Mouse (Mus musculus): ENCODE measurements at regions not wholly inside any gene's neighbourhood (a gene's known extent, or its start where the extent isn't known, plus 50 kb on each side); places are given as distances from the start of the nearest gene placed in this dataset.
"Not testable (repeated sequence)": the region's sequence is repeated elsewhere in the genome, so short reads cannot be mapped to it uniquely, and the experiment has no call there.

DNA sequence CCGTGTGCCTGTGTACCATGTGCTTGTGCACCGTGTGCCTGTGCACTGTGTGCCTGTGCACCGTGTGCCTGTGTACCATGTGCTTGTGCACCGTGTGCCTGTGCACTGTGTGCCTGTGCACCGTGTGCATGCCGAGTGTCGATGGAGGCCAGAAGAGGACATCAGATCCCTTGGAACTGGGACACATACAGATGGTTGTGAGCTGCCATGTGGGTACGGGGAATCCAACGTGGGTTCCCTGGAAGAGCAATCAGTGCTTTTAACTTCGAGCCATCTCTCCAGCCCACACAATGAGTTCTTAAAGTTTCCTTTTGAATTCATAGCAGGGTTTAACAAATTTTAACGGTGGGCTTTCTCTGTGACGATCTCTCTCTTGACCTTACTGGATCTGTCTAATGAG, 386.8 kb upstream of the Auts2 start:
- DNase-seq (ENCODE audit: low spot score) = not testable (repeated sequence)

- no peak for DNase-seq (ENCODE audit: low spot score)
Observed at GRCm38 (mm10) chr5:132923365-132923764, 380.2 kb upstream of the Auts2 start.

GRCm38 (mm10) chr5:132909056-132909455, 365.9 kb upstream of the Auts2 start:
- no peak for DNase-seq (ENCODE audit: low spot score)

- no peak for DNase-seq (ENCODE audit: low spot score)
Observed at GRCm38 (mm10) chr5:132908220-132908619, 365.1 kb upstream of the Auts2 start.

- DNase-seq (ENCODE audit: low spot score) = no peak
Observed at GRCm38 (mm10) chr5:132892591-132892990, 349.4 kb upstream of the Auts2 start.

GRCm38 (mm10) chr5:132884130-132884529, 341.0 kb upstream of the Auts2 start:
- no peak for DNase-seq (ENCODE audit: low spot score)

- no peak for DNase-seq (ENCODE audit: low spot score)
Observed at GRCm38 (mm10) chr5:132882291-132882690, 339.1 kb upstream of the Auts2 start.

GRCm38 (mm10) chr5:132881170-132881569, 338.0 kb upstream of the Auts2 start:
- no peak for DNase-seq (ENCODE audit: low spot score)

DNA sequence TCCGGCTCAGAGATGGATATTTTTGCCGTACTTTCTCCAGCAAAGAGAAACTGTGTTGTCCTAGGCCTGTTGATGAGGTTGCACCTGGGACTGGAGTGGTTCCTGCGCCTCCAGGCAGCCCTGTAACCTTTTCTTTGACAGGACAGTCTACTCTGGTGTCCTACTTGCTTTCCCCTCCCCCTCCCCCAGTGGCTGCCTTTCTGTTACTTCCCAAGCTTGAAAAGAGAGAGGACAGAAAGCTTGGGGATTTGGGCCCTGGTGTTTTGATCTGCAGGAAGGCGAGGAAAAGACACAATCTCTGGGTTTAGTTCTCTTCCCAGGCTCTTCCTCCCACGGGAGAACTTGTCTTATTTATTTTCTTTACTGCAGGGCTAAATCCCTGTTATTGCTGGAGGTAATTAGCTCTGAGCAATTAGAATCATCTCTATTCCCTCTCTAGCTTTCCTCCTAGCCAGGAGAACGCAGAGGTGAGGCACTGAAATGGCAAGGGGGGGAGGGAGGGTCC, 333.2 kb upstream of the Auts2 start:
- peak; percentile 6 for DNase-seq (ENCODE audit: low spot score)

DNA sequence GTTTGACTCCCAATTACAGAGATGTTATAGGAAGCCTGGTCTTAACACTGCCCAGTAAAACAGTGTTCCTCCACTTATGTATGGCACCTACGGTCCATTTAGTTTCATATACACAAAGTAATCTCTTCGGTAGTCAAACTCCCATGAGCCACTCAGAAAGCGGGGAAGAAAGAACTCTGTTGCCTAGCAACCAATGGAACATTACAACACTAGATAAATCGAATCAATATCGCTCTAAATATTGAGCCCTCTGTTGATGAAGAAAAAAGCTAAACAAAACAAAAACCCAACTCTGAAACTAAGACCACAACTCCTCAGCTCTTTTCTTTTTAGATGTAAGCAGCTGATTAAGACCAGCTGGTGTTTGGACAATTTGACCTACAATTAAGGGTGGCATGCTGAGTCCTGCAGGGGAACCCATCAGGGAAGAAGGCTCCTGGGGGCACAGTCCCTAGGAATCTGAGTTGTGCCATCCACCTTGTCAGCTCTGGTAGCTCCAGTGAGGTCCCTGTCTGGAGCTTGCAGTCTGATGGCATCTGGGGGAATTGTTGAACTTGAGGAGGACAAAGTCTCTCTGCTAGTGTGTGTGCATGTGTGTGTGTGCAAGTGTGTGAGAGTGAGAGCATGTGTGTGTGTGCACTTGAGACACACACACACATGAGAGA, 315.8 kb upstream of the Auts2 start:
- DNase-seq (ENCODE audit: low spot score) = no peak

- DNase-seq (ENCODE audit: low spot score) = no peak
Observed at GRCm38 (mm10) chr5:132855619-132856510, 312.7 kb upstream of the Auts2 start.

- no peak for DNase-seq (ENCODE audit: low spot score)
Observed at GRCm38 (mm10) chr5:132850770-132851169, 307.6 kb upstream of the Auts2 start.

DNA sequence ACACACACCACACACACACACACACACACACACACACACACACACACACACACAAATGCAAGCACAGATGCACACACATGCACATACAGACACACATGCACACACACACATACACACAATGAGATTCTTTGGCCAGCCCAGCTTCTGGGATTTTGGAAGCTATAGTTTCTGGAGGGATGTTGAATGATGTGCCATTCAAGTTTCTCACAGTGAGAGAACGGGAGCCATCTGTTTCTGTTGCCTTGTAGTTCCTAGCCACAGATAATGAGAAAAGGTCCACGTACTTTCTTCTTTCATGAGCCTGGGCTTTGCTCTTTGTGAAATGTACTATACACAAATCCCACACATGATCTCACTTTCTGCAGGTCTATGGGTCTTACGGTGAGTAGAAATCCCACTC, 304.9 kb upstream of the Auts2 start:
- no peak for DNase-seq (ENCODE audit: low spot score)

DNA sequence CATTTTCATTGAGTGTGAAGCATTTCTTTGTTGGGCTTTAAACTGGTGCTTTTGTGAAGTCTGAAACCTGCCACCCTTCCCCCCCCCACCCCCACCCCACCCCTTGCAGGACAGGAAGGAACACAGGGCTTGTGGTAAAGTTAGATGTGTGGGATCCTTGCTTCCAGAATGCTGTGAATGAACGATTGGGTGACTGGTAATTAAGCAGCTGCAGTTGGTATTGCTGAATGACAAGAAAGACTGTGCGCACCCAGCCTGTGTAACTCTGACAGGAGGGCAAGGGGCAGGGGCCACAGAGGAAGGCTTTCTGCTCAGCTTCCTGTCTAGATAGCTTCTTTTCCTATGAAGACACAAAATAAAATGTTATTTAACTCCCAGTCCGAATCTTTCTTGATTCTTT, 300.1 kb upstream of the Auts2 start:
- no peak for DNase-seq (ENCODE audit: low spot score)

DNA sequence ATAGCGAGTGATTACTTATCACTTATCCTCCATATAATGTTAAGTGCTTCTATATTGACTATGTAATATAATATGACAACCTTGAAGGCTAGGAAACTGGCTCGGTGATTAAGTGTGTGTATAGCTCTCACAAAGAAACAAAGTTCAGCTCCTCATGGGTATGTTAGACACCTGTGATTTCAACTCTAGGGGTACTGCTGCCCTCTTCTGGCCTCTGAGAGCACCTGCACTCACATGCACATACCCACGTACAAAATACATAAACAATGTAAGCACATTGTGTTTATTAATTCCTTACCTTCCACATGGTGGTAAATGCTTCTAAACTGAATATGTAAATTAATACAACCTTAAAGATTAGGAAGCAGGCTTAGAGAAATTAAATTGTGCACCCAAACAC, 298.6 kb upstream of the Auts2 start:
- DNase-seq (ENCODE audit: low spot score) = no peak

DNA sequence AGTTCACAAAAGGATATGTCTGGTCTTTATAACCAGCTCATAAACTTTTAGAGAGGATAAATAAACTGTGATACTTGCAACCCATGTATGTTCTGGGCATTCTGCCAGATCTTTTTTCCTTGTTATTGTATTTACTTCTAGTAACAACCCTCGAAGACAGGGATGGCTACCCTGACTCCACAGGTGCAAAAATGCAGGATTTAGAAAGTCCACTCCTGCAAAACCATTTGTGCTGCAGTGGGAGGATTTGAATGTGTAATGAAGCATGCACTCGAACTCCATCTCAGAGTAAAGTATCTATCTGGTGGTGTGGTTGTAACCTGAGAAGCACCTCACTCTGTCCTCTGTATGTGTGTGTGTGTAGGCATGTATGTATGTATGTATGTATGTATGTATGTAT, 294.3 kb upstream of the Auts2 start:
- no peak for DNase-seq (ENCODE audit: low spot score)

DNA sequence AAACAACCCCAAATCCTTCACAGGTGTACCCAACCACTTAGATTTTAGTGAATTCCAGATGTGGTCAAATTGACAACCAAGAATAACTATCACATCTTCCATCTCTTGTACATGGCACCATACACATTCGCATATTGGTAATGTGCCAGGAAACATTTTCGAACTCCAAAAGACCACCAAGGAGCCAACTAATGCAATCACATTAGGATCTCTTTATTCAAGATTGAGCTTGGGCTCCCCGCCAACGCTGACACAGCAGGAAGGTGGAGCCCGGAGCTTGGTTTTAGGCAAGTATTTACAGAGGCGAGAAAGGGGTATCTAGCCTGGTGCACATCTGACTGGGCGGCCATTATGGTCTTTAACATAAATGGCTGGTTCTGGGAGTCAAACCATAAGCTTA, 285.8 kb upstream of the Auts2 start:
- no peak for DNase-seq (ENCODE audit: low spot score)

DNA sequence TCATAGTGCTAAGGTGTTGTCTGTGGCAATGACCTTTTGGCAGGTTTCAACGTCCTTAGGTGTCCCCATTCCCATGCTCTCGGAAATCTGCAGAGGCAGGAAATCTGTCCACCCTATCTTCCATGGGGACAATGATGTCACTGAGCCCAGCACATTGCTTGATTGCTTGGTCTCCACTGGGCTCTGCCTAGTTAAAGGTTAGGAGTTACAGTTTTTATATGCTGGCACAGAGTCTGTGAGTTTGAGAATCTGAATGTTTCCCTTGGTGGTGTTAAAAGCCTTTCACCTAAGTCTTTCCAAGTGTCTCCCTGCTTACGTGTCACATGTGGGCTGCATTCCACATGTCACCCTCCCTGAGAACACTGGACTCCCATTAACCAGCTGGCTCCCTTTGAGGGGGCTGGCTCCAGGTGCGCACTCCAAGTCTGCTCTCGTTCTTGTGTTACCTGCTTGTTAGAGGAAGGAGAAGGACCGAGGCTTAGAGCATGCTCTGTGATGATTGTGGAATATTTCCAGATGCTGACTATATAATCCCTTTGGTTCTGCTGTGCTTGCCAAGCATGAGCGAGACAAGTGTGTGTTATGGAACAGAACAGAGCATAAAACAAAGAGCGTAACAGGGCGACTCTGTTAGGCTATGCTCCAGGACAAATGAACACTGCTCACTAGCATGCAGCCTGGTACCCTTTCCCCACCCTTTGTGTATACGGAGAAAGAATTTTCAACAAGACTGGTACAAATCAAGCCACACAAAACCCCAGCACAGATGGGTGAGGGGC, 284.6 kb upstream of the Auts2 start:
- DNase-seq (ENCODE audit: low spot score) = no peak

DNA sequence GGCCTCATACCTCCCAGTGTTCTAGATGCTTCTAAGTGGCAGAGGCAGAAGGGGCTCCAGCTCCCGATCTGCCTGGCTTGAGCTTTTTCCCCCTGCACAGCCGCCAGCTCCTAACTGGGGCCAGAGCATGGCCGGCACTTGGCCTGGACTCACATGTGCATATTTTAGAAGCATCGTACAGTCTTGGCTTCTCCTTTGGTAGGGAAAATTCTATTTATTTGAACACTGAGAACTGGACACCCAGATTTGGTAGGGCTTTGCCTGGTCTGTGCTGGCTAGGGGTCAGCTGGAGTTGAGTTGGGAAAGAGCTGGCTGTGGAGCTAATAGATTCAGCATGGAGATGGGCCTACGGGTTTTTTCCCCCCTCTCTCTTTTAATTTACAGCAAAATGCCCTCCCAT, 282.9 kb upstream of the Auts2 start:
- no peak for DNase-seq (ENCODE audit: low spot score)

- no peak for DNase-seq (ENCODE audit: low spot score)
Observed at GRCm38 (mm10) chr5:132817665-132818064, 274.5 kb upstream of the Auts2 start.

DNA sequence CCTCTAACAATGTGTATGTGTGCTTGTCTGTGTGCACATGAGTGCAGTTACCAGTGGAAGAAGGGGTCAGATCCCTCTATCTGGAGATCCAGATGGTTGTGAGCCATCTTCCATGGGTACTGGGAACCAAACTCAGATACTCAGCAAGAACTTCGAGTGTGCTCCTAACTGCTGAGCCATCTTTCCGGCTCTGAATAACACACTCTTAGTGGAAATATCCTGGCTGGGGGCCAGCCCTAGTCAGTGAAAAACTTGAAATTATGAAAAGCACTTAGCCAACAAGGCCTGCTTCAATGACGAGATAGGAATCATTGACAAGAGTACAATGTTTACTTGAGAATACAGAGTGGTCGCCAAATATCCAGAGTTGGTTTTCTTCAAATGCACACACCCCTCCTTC, 266.0 kb upstream of the Auts2 start:
- no peak for DNase-seq (ENCODE audit: low spot score)

DNA sequence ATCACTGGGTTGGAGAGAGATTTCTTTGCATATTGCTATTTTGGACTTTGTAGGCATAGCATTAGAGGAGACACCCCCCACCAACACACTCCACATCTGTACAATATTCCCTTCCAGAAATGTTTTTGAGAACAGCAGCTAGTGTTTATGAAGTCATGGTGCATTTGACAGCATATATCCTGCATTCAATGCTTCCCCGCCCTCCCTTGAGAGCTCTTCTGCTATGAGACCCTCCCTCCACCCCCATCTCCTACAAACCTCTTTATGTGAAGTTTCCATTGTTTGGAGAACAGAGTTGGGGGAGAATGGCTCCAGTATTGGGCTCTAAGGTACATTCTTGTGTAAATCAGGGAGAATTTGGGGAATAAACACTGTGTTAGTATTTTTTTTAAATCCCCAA, 252.9 kb upstream of the Auts2 start:
- no peak for DNase-seq (ENCODE audit: low spot score)

DNA sequence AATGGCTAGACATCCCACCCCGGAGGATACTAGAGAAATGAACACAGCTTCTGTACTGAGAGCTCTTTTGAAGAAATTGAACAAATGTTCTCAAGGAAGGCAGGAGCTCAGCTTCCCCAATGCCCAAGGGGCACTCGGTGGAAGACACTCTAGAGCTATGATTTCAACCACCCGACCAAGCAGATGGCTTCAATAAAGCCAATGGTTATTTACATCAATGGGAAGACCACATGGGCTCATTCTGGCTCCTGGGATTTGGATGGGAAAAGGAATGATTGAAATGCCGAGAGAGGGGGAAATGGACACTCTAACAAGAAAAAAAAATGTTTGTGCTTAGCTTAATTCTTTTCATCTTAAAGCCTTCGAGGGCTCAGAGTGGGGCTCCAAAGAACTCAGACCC, 249.3 kb upstream of the Auts2 start:
- no peak for DNase-seq (ENCODE audit: low spot score)
